Mouse (Mus musculus): ENCODE data around the gene Itgb4. TPM values are rescaled to one million over a fixed set of nuclear protein-coding genes. Genes with fewer than 3 reads are reported as not detected.

Itgb4 gene
- polyA plus RNA-seq, 1 experiment from 2014 or later, result 12.7 TPM

- Histone ChIP-seq H3K27ac (replicated peaks) (no peak overlapping the region), H3K9me3 (ENCODE audit: control insufficient read depth, low read length) (no peaks in the 10 kb centered on the region), H3K4me2 (replicated peaks; ENCODE audit: low read depth) (no peak overlapping the region), H3K4me3 (ENCODE audit: low read depth, low read length) (no peak overlapping the region), H3K27me3 (ENCODE audit: control insufficient read depth, insufficient read depth, low read length) (no peaks in the 10 kb centered on the region), H3K36me3 (ENCODE audit: control insufficient read depth, insufficient read depth, low read length) (no peaks in the 10 kb centered on the region), H3K4me1 (replicated peaks; ENCODE audit: control insufficient read depth, insufficient read depth) (no peaks in the 10 kb centered on the region; the same call in 1 of the 2 replicates), H3K9ac (ENCODE audit: low read length) (no peak overlapping the region)
- no peak for TF ChIP-seq EP300 (optimal IDR thresholded peaks at IDR 0.05)
- no peak for TF ChIP-seq CTCF (IDR thresholded peaks at IDR 0.05; ENCODE audit: low read depth)
- DNase-seq (ENCODE audit: low spot score) (no peak), ATAC-seq (ENCODE audit: low FRiP score, low TSS enrichment) (no peak)
- 91% methylated on average over 3 of the region's 3 CpGs for WGBS
These were observed 20.7 kb downstream of the Itgb4 start for GRCm38 (mm10) chr11:115995256-115995655.

GRCm38 (mm10) chr11:115997047-115997446, 22.5 kb downstream of the Itgb4 start:
- WGBS, result 70% methylated on average over 4 of the region's 4 CpGs
- Histone ChIP-seq H3K9me3 (ENCODE audit: control insufficient read depth, low read length) (no peaks in the 10 kb centered on the region), H3K9ac (ENCODE audit: low read length) (no peak overlapping the region), H3K4me1 (replicated peaks; ENCODE audit: control insufficient read depth, insufficient read depth) (no peaks in the 10 kb centered on the region; the same call in 1 of the 2 replicates), H3K4me2 (replicated peaks; ENCODE audit: low read depth) (no peak overlapping the region), H3K4me3 (ENCODE audit: low read depth, low read length) (no peak overlapping the region), H3K27ac (replicated peaks) (no peak overlapping the region), H3K36me3 (ENCODE audit: control insufficient read depth, insufficient read depth, low read length) (no peaks in the 10 kb centered on the region), H3K27me3 (ENCODE audit: control insufficient read depth, insufficient read depth, low read length) (no peaks in the 10 kb centered on the region)
- no peak for TF ChIP-seq CTCF (IDR thresholded peaks at IDR 0.05; ENCODE audit: low read depth)
- TF ChIP-seq EP300 (optimal IDR thresholded peaks at IDR 0.05), result no peak
- ATAC-seq (ENCODE audit: low FRiP score, low TSS enrichment) (no peak), DNase-seq (ENCODE audit: low spot score) (no peak)

- H3K36me3 ChIP-seq (ENCODE audit: control insufficient read depth, insufficient read depth, low read length), result no peaks in the 10 kb centered on the region; the same call in 1 of the 2 replicates
- no peak for ATAC-seq (ENCODE audit: low FRiP score, low TSS enrichment)
- H3K4me1 ChIP-seq (replicated peaks; ENCODE audit: control insufficient read depth, insufficient read depth), result no peaks in the 10 kb centered on the region; the same call in 1 of the 2 replicates
- no peaks in the 10 kb centered on the region for H3K9me3 ChIP-seq (ENCODE audit: control insufficient read depth, low read length)
- no peak for DNase-seq (ENCODE audit: low spot score)
- no peak overlapping the region for H3K4me3 ChIP-seq (ENCODE audit: low read depth, low read length)
- H3K9ac ChIP-seq (ENCODE audit: low read length), result no peak overlapping the region
- no peak overlapping the region for H3K4me2 ChIP-seq (replicated peaks; ENCODE audit: low read depth)
- H3K27me3 ChIP-seq (ENCODE audit: control insufficient read depth, insufficient read depth, low read length), result no peaks in the 10 kb centered on the region
- 69% methylated on average over 5 of the region's 5 CpGs for WGBS
- TF ChIP-seq EP300 (optimal IDR thresholded peaks at IDR 0.05) (no peak), CTCF (IDR thresholded peaks at IDR 0.05; ENCODE audit: low read depth) (no peak)
- no peak overlapping the region for H3K27ac ChIP-seq (replicated peaks)
These were observed 23.2 kb downstream of the Itgb4 start for GRCm38 (mm10) chr11:115997662-115998061.

- no peaks in the 10 kb centered on the region; the same call in 1 of the 2 replicates for H3K36me3 ChIP-seq (ENCODE audit: control insufficient read depth, insufficient read depth, low read length)
- DNase-seq (ENCODE audit: low spot score) (no peak), ATAC-seq (ENCODE audit: low FRiP score, low TSS enrichment) (no peak)
- WGBS, result 70% methylated on average over 7 of the region's 7 CpGs
- no peaks in the 10 kb centered on the region; the same call in 1 of the 2 replicates for H3K4me1 ChIP-seq (replicated peaks; ENCODE audit: control insufficient read depth, insufficient read depth)
- no peaks in the 10 kb centered on the region for H3K9me3 ChIP-seq (ENCODE audit: control insufficient read depth, low read length)
- no peak overlapping the region for H3K4me3 ChIP-seq (ENCODE audit: low read depth, low read length)
- no peak overlapping the region for H3K9ac ChIP-seq (ENCODE audit: low read length)
- no peaks in the 10 kb centered on the region for H3K27me3 ChIP-seq (ENCODE audit: control insufficient read depth, insufficient read depth, low read length)
- no peak overlapping the region for H3K27ac ChIP-seq (replicated peaks)
- TF ChIP-seq CTCF (IDR thresholded peaks at IDR 0.05; ENCODE audit: low read depth), result no peak
- no peak for TF ChIP-seq EP300 (optimal IDR thresholded peaks at IDR 0.05)
- H3K4me2 ChIP-seq (replicated peaks; ENCODE audit: low read depth), result no peak overlapping the region
These were observed 24.5 kb downstream of the Itgb4 start for GRCm38 (mm10) chr11:115999027-115999426.

- 15% methylated on average over 14 of the region's 14 CpGs for WGBS
- Histone ChIP-seq H3K27me3 (ENCODE audit: control insufficient read depth, insufficient read depth, low read length) (no peaks in the 10 kb centered on the region), H3K4me1 (replicated peaks; ENCODE audit: control insufficient read depth, insufficient read depth) (no peaks in the 10 kb centered on the region; the same call in 1 of the 2 replicates), H3K27ac (replicated peaks) (no peak overlapping the region), H3K4me2 (replicated peaks; ENCODE audit: low read depth) (no peak overlapping the region), H3K4me3 (ENCODE audit: low read depth, low read length) (no peak overlapping the region), H3K9me3 (ENCODE audit: control insufficient read depth, low read length) (no peaks in the 10 kb centered on the region), H3K36me3 (ENCODE audit: control insufficient read depth, insufficient read depth, low read length) (no peaks in the 10 kb centered on the region; the same call in 1 of the 2 replicates), H3K9ac (ENCODE audit: low read length) (no peak overlapping the region)
- peak; percentile 79 for DNase-seq (ENCODE audit: low spot score)
- TF ChIP-seq CTCF (IDR thresholded peaks at IDR 0.05; ENCODE audit: low read depth) (peak; percentile 81), EP300 (optimal IDR thresholded peaks at IDR 0.05) (no peak)
- peak; percentile 8; the same call in 1 of the 2 replicates for ATAC-seq (ENCODE audit: low FRiP score, low TSS enrichment)
These were observed 25.1 kb downstream of the Itgb4 start for GRCm38 (mm10) chr11:115999538-116000143.

GRCm38 (mm10) chr11:116000607-116001006, 26.1 kb downstream of the Itgb4 start:
- no peak for TF ChIP-seq CTCF (IDR thresholded peaks at IDR 0.05; ENCODE audit: low read depth)
- TF ChIP-seq EP300 (optimal IDR thresholded peaks at IDR 0.05), result no peak
- DNase-seq (ENCODE audit: low spot score) (no peak), ATAC-seq (ENCODE audit: low FRiP score, low TSS enrichment) (no peak)
- Histone ChIP-seq H3K4me3 (ENCODE audit: low read depth, low read length) (no peak overlapping the region), H3K9ac (ENCODE audit: low read length) (no peak overlapping the region), H3K27me3 (ENCODE audit: control insufficient read depth, insufficient read depth, low read length) (no peaks in the 10 kb centered on the region), H3K36me3 (ENCODE audit: control insufficient read depth, insufficient read depth, low read length) (no peaks in the 10 kb centered on the region; the same call in 1 of the 2 replicates), H3K27ac (replicated peaks) (no peak overlapping the region), H3K9me3 (ENCODE audit: control insufficient read depth, low read length) (no peaks in the 10 kb centered on the region), H3K4me2 (replicated peaks; ENCODE audit: low read depth) (no peak overlapping the region), H3K4me1 (replicated peaks; ENCODE audit: control insufficient read depth, insufficient read depth) (peaks cover 5% of the 10 kb centered on the region)
- 55% methylated on average over 10 of the region's 10 CpGs for WGBS
